Mouse (Mus musculus) monocyte, adult 2 months (primary cell): Measurements from ENCODE around the gene Cebpa.

Source experiments
- DNase-seq, 2 experiments: peaks; one replicate each; pipeline ENCODE4 v3.0.0; 2022; ENCODE audit warnings: low spot score in 2 of 2, low read depth in 1 of 2

The Cebpa gene

DNA sequence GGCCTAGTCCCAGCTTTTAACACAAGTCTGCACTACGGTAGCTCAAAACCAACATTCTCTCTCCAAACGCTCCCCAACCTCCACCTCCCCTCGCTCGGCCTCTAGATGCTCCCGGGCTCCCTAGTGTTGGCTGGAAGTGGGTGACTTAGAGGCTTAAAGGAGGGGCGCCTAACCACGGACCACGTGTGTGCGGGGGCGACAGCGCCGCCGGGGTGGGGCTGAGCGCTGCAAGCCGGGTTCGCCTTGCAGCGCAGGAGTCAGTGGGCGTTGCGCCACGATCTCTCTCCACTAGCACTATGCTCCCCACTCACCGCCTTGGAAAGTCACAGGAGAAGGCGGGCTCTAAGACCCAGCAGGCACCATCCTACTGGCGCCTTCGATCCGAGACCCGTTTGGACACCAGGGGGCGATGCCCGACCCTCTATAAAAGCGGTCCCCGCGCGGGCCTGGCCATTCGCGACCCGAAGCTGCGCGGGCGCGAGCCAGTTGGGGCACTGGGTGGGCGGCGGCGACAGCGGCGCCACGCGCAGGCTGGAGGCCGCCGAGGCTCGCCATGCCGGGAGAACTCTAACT is at the start of gene Cebpa:
Gene Cebpa (plus strand): TSS at position 453 of the 573 bp plus-strand sequence.
- DNase-seq, result peak; percentile 95 to 99

DNA sequence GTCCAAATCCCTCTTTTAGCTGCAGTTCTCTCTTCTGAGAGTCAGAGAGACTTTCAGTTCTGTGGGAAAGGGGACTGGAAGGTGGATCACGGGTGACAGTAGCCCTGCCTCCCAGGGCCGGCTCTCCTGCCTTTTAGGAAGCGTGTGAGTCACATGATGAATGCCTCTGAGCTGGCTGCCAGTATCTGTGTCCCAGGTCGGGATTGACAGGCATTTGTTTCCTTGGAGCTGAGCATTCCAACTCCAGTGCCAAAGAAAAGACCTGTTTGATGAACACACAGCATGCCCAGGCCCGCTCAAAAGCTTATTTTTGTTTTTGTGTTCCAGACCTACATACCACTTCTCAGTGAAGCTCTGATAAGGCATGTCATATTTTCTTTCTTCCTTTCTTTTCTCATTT is 42.4 kb upstream of the Cebpa start:
- no peak for DNase-seq

GRCm38 (mm10) chr7:35080843-35081338 is 38.2 kb upstream of the Cebpa start:
- DNase-seq, result peak in 1 of 2 experiments; percentile 29

GRCm38 (mm10) chr7:35081406-35082104 is 37.5 kb upstream of the Cebpa start:
- no peak for DNase-seq

- DNase-seq, result no peak
Observed at GRCm38 (mm10) chr7:35084565-35085360, 34.3 kb upstream of the Cebpa start.

DNA sequence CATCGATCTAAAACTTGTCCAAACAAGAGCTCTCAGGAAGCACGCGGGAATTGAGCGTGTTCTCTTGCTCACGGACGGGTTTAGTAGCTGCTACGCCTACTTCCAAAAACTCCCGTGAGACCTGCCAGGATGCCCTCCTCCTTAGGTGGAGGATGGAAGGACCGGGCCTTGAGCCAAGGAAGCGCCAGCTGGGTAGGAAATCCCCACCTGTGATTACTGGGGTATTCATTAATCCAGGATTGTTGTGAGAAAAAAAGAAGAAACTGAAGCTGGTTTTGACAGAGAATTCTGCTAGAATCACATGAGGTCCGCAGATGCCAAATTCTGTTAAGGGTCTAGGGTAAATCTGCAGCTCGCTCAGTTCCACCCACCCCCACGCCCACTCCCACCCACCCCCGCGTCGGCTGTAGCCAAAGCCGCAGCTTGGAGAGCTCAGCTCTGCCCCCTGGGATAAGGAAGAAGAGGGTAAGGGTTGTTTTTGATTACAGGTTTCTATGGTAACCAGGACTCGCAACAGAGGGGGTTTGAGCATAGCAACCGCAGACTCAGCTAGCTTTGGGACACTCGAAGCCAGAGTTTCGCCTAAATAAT is 32.7 kb upstream of the Cebpa start:
- no peak for DNase-seq

GRCm38 (mm10) chr7:35090550-35090949 is 28.5 kb upstream of the Cebpa start:
- DNase-seq, result no peak

DNA sequence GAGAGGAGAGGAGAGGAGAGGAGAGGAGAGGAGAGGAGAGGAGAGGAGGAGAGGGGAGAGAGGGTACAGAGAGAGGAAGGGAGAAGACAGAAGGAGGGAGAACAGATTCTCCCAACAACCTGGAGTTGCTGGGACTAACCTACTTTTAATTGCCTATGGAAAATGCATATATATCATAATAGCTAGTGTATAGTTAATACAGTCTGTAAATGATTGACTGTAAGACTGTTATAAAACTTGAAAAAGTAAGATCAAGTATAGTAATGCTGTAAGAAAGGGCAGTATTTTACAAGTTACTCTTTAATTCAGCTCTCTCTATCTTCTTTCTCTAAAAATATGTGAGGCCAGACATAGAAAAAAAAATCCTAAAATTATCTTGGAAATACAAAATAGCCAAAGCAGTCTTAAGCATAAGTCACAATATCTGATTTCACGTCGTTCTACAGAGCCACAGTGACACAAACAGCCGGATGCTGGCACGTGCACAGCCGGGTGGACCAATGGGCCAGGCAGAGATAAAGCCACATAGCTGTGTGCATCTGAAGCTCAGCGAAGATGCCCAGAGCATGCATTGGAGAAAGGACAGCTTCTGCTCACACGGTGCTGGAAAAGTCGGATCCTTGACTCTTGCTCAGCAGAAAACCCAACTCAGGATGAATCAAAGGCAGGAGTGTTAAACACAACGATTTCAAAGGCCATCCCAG is 24.0 kb upstream of the Cebpa start:
- DNase-seq, result no peak

- DNase-seq, result no peak
Observed at GRCm38 (mm10) chr7:35098777-35099176, 20.3 kb upstream of the Cebpa start.

- DNase-seq, result no peak
Observed at GRCm38 (mm10) chr7:35099528-35099927, 19.6 kb upstream of the Cebpa start.

DNA sequence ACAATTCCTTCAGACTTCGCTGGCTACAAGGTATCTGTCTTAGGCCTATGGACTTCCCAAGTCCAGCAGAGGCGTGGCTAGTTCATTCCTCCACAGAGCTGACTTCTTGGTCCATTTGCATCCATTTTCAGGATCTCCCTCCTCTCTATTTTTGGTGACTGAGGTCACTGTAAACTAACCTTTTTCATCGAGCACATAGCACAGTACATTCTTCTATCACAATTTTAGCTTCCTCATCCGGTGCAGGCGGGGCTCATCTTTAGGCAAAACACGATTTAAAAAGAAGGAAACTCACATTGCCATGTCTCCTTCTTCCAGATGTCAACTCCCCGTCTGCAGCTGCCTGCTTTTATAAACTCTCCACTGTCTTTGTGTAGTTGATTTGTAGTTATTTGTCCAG is 12.5 kb upstream of the Cebpa start:
- no peak for DNase-seq

DNA sequence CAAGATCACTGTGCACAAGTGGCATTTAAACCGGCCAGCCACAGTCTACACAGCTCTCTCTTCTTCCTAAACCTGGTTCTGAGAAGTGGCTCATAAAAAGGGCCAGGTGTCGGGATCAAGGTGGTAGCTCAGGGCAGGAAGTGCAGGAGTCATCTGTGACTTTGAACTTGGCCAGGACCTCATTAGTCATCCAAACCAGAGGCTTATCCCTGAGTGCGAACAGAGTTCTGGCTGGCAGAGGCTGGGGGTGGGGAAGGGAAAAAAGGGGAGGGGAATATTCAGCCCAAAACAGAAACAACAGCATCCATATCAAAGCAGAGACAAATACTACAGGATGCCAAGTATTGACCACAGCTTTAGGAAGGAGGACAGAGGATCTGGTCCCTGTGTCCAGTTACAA is 11.5 kb upstream of the Cebpa start:
- no peak for DNase-seq

DNA sequence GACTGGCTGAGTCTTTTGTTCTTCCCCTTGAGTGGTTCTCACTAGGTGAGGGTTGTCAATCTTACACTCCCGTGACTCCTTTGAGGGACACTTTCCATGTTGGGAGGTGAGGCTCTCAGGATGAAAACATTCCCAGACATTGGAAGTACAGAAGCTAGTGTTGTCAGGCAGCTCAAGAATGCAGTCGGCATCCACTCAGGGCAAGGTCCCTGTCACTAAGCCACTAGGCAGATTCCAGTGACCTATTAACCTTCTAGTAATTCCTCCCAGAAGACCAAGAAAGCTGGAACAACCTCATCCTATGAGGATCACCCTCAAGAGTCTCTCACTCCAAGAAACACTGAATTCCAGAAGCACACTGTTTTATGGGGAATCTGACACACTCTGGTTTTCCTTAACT is 11.0 kb upstream of the Cebpa start:
- no peak for DNase-seq

DNA sequence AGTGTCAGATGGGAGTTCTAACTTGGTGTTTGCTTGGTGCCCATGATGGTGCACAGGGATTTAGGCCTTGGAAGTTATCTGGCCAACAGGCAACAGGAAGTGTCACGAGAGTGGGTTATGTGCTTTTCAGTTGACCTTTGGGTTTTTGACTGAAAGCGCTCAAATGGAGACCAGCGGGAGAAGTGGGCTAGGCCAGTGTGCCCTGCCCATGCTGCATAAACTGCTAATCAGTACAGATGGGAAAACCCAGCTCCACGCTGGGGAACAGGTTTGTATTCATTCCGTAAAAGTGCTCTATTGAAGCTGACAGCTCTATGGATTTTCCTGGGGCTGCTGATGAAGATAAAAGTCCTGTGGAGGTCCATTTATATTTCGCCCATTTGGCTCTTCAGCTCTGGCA is 10.4 kb upstream of the Cebpa start:
- no peak for DNase-seq

DNA sequence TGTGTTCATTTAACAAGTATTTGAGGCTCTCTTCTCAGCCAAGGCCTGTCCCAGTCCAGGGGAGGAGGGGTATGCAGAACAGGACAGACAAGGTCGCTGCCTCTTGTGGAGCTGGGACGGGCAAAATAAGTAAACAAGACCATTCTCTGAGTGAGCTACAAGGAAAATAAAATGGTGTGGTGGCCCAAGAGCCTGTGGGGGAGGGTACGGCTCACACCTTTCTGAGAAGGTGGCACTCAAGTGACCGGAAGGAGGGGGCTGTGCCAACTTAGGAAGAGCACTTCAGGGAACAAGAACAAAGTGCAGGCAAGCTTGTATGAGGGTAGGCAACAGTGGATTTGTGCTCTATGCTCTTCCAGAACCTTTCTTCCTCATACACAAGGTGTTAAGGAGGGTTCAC is 6.0 kb upstream of the Cebpa start:
- no peak for DNase-seq

DNA sequence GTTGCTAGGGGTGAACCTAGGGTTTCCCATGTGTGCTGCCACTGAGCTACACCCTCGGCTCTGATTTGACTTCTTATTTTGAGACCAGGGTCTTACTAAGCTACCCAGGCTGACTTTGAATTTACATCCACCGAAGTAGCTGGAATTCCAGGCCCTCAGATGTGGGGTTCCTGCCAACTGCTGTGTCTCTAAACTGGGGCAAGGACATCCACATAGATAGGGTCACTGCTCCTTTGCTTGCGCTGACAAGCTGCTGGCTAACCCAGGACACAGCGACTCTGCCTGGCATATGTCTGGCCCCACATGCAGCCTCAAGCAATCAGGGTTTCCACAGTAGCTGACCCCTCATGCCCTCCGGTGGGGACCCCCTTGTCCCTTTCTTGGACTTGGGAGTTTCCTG is 5.4 kb upstream of the Cebpa start:
- DNase-seq, result no peak

GRCm38 (mm10) chr7:35116524-35116923 is 2.6 kb upstream of the Cebpa start:
- no peak for DNase-seq

GRCm38 (mm10) chr7:35117052-35117451 is 2.0 kb upstream of the Cebpa start:
- no peak for DNase-seq

GRCm38 (mm10) chr7:35117761-35118098 is 1.4 kb upstream of the Cebpa start:
- DNase-seq, result no peak

DNA sequence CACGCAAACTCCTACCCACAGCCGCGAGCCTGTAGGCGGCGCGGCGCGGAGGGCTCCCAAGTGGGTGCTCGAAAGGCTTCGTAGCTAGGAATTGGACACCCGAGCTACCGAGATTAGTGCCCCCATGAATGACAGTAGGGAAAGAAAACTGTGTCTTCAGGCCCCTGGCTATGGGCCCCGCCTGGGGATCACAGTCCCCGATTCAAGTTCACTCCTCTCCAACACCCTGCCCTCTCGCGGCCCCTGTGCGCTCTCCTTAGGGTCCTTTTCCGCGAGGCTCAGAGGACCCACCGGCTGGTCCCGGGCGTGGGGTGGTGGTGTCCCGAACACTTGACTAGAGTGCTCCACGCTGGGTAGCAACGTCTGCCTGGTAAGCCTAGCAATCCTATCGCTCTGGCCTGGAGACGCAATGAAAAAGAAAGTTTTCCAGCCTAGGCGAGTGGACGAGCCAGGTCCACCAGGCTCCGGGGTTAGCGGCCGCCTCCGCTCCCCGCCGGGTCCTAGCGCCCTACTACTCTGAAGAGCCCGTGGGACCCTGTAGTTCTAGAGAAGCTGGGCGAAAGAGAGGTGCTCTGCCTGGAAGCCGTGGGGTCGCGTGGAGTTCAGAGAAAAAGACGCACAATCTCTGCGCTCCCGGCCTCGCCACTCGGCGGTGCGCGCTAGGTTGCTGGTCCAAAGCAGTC is 853 bp upstream of the Cebpa start:
- DNase-seq, result peak in 1 of 2 experiments; percentile 56
